Mouse (Mus musculus) cortical plate, adult 2 months (tissue): ENCODE measurements around the gene Matk.

Experiments
- CTCF ChIP-seq: fragments of 200-500 bp; IDR thresholded peaks from 2 replicates; pipeline ENCODE4 v1.5.1; 2011; ENCODE audit warnings: mild to moderate bottlenecking, control low read depth, low read length; ENCODE audit not compliant: insufficient read depth; ENCODE audit errors: extremely low read depth
- POLR2A ChIP-seq: fragments of 200-500 bp; IDR thresholded peaks from 2 replicates; pipeline ENCODE4 v1.6.1; 2011; ENCODE audit warnings: mild to moderate bottlenecking, low read length, control low read depth; ENCODE audit not compliant: insufficient read depth; ENCODE audit errors: extremely low read depth

DNA sequence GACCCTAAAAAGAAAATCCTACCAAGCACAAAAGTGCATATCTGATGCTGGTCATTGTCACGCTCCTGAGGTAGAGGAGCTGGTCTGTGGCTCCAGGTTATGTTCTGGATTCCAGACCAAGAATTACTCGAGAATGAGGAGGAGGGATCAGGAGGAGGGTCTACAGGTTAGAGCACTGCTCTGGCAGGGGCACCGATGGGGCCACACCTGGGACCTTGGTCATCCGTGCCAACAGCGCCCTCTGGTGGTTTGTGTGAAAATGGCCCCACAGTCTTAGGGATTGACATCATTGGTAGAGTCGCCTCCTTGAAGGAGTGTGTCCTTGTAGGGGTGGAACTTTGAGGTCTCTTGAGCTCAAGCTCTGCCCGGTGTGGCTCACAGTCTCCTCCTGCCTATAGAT, 34.8 kb upstream of the Matk start:
- no peak for TF ChIP-seq POLR2A
- TF ChIP-seq CTCF, result peak; percentile 80
